Mouse (Mus musculus) kidney, adult 2 months (tissue): Measurements from ENCODE around the gene Igf1r.

Source experiments
- CTCF ChIP-seq: fragments of 200-500 bp; conservative IDR thresholded peaks from 2 replicates; pipeline ENCODE4 v1.5.1; 2011; ENCODE audit warnings: low read depth, mild to moderate bottlenecking, control low read depth, low read length, moderate library complexity, mixed read lengths; ENCODE audit not compliant: insufficient read depth, insufficient read length
- POLR2A ChIP-seq: fragments of 200-500 bp; IDR thresholded peaks from one replicate; pipeline ENCODE4 v1.6.1; 2011; ENCODE audit warnings: low read depth, low read length, control low read depth

DNA sequence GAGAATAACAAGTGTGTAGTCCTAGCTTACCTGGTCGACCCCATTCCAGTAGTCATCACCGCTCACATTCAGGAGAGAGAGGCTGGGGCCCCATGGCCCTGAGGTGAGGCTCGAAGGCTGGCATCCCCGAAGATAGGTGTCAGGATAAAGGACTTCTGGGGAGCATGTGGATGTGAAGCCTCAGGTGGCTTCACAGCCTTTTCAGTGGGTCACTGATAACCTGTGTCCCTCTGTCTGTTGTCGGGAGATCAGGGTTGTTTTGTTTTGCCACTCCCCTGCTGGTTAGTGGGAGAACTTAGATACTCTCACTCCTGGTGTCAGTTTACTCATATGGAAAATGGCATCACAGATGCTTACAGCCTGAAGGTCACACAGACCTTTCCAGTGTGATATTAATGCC lies 32.9 kb downstream of the Igf1r start:
- no peak for TF ChIP-seq POLR2A
- no peak for TF ChIP-seq CTCF
